Mouse (Mus musculus) liver, embryonic 15.5 days (tissue): ENCODE measurements around the gene Pa2g4. TPM values are rescaled to one million over a fixed set of nuclear protein-coding genes. Genes with fewer than 3 reads are reported as not detected.
"Not testable (repeated sequence)": the region's sequence is repeated elsewhere in the genome, so short reads cannot be mapped to it uniquely, and the experiment has no call there.

Experiments used
- ATAC-seq: fragments of 200-750 bp; cut with Nextera tagmentation; 2 replicates; pipeline ENCODE4 v1.8.0; 2017; ENCODE audit warnings: moderate number of reproducible peaks, mild to moderate bottlenecking, moderate library complexity; ENCODE audit not compliant: insufficient read depth
- H3K27ac ChIP-seq: fragments of 300-500 bp; sonication (generic); replicated peaks from 2 replicates; pipeline ENCODE4 v1.5.1; 2015; ENCODE audit warnings: mild to moderate bottlenecking, inconsistent platforms
- H3K27me3 ChIP-seq: fragments of 300-500 bp; sonication (generic); 2 replicates; pipeline ENCODE4 v1.6.1; 2015; ENCODE audit warnings: mild to moderate bottlenecking, inconsistent platforms
- H3K36me3 ChIP-seq: fragments of 300-500 bp; sonication (generic); replicated peaks from 2 replicates; pipeline ENCODE4 v1.6.1; 2015; ENCODE audit warnings: moderate library complexity, mild to moderate bottlenecking, inconsistent platforms
- H3K4me1 ChIP-seq: fragments of 300-500 bp; sonication (generic); replicated peaks from 2 replicates; pipeline ENCODE4 v1.6.1; 2015; ENCODE audit warnings: inconsistent platforms
- H3K4me2 ChIP-seq: fragments of 300-500 bp; sonication (generic); 2 replicates; pipeline ENCODE4 v1.6.1; 2015; ENCODE audit warnings: moderate library complexity, mild to moderate bottlenecking, inconsistent platforms
- H3K4me3 ChIP-seq: fragments of 300-500 bp; sonication (generic); replicated peaks from 2 replicates; pipeline ENCODE4 v1.5.1; 2015; ENCODE audit warnings: mild to moderate bottlenecking, inconsistent platforms
- H3K9ac ChIP-seq: fragments of 300-500 bp; sonication (generic); 2 replicates; pipeline ENCODE4 v1.6.1; 2015; ENCODE audit warnings: moderate library complexity, mild to moderate bottlenecking, inconsistent platforms
- H3K9me3 ChIP-seq: fragments of 300-500 bp; sonication (generic); replicated peaks from 2 replicates; pipeline ENCODE4 v1.6.1; 2016; ENCODE audit warnings: inconsistent platforms
- WGBS: fragments of 180-500 bp; shearing (Covaris S2); methylation state at CpG from one replicate; pipeline ENCODE4 v1.1.7; 2015; ENCODE audit warnings: mixed read lengths; ENCODE audit not compliant: insufficient replicate concordance; 5-methylcytosine and 5-hydroxymethylcytosine counted together
- polyA plus RNA-seq: library from polyadenylated mRNA; unstranded; fragments of >200 nt; fragmentation: Nextera tagmentation; extraction: Ambion mirVana; gene quantifications from 2 replicates; pipeline ENCODE4 v1.2.1, GENCODE M21; 2015

Gene Pa2g4
- polyA plus RNA-seq, 1 experiment from 2014 or later = 119 TPM

DNA sequence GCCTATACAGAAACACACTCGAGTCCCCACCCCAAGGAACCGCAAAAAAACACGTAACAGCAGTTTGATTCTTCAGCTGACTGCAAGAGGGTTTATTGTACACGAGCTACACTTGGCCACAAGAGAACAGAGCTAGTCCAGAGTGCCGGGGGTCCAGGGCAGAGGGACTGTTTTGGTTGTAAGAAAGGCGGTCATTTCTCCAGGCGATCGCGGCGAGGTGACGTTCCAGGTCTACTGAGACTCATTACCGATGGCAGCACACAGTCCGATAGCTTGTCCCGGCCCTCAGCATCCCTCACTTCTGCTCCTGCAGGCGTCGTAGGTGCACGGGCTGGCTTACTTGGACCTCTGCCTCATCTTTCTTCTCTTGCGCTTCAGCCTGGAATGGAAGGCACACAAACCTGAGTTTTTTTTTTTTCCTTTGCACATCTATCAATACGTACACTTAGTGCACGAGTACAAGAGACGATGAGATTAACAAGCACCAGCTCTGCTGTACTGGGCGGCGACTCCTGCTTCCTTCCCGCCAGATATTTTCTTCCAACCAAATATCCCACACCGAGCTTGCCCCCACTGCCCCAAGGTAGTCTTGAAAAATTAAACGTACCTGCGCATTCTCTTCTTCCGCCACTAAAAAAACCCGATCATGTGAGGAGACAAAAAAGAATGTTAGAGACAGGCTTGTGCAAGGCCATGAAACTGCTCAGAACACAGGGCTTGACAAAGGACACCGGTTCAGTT, 17.6 kb downstream of the Pa2g4 start:
- not testable (repeated sequence) for H3K9me3 ChIP-seq, ATAC-seq, H3K27me3 ChIP-seq
- Histone ChIP-seq H3K4me1 (peaks cover 22% of the 10 kb centered on the region), H3K36me3 (peaks cover 27% of the 10 kb centered on the region), H3K9ac (peak overlapping the region; percentile 68), H3K4me3 (peak overlapping the region; percentile 89), H3K27ac (peak overlapping the region; percentile 94), H3K4me2 (peak overlapping the region; percentile 90)
- WGBS = under 1% methylated on average over 30 of the region's 30 CpGs

DNA sequence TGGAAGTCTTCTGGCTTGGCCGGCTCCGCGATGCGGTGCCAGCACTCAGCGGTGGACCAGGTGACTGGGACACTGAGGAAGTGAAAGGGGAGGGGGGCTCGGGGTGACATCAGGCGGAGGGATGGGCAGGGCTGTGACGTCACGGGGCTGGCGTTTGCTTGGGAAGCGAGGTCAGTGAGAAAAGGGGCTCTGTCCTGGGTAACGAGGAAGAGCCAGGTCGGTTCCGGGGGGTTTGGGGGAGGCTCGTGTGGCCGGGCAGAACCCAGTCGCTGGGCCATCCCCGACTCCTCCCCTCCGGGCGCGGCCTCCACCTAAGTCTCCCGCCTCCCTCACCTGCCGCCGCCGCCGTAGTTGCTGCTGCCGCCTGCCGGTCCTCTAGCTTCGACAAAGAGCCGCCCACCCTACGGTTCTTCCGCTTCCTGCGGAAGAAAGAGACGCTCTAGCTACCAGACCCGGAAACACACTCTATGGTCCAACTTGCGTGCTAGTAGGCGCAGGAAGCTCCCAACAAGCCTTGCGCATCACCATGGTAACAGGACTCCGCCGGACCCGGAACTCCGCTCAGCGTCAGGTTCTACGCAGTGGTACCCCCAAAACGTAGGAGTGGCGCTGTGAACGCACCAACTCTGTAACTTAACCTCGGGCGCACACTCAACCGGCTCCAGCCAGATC, 18.3 kb downstream of the Pa2g4 start, which contains the start of gene Zc3h10:
Gene Zc3h10 (minus strand): TSS at position 414 of the 672 bp plus-strand sequence.
- ATAC-seq = peak; percentile 86
- Histone ChIP-seq H3K9ac (peak within 1 kb of the TSS; percentile 87), H3K36me3 (peaks cover 34% of the 10 kb centered on the region), H3K27me3 (no peaks in the 10 kb centered on the region), H3K27ac (peak within 1 kb of the TSS; percentile 94), H3K9me3 (no peaks in the 10 kb centered on the region), H3K4me2 (peak within 1 kb of the TSS; percentile 90), H3K4me3 (peak within 1 kb of the TSS; percentile 89), H3K4me1 (peaks cover 22% of the 10 kb centered on the region)
- under 1% methylated on average over 50 of the region's 50 CpGs for WGBS

DNA sequence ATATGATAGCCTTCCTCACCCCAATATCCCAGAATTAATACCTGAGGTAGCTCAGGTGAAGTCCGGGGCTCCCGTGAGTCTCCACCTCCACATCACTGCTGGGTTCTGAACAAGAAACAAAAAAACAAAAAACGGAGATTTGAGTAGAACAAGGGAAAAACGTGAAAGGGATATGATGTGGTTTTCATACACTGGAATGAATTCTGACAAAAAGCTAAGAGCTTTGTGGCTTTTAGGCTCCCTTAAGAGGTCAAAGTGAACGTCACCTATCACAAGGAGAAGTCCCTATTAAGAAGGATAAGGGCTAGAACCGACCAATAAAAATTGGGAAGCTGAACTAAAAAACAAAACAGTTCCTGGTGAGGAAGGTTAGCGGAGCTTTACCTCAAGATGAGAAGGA, 19.0 kb downstream of the Pa2g4 start:
- H3K27me3 ChIP-seq = no peaks in the 10 kb centered on the region
- peaks cover 41% of the 10 kb centered on the region for H3K36me3 ChIP-seq
- H3K4me3 ChIP-seq = peak overlapping the region; percentile 89
- ATAC-seq = no peak
- H3K4me1 ChIP-seq = peaks cover 22% of the 10 kb centered on the region
- no peaks in the 10 kb centered on the region for H3K9me3 ChIP-seq
- H3K4me2 ChIP-seq = peak overlapping the region; percentile 90
- H3K9ac ChIP-seq = peak overlapping the region; percentile 87
- peak overlapping the region; percentile 94 for H3K27ac ChIP-seq
- 11% methylated on average over 7 of the region's 7 CpGs for WGBS

DNA sequence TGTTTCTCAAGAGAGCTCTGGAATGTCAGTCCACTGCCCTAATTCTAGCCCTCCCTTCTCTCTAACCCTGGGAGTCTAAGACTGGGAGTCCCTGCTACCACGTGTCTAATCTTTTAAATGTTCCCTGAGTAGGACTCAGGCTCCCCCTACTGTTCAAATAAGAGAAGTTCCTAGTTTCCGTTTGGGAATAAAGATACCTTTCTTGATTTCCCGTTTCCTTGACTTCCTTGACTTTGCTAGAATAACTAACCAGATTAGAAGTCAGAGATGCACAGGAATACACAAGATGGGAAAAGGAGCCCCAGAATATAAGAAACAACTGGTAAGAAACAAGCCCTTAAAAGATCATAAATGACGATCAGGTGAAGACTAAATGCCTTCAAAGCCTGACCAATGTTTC, 19.4 kb downstream of the Pa2g4 start:
- no peak for ATAC-seq
- H3K4me2 ChIP-seq = peak overlapping the region; percentile 90
- H3K27me3 ChIP-seq = no peaks in the 10 kb centered on the region
- H3K4me1 ChIP-seq = peaks cover 22% of the 10 kb centered on the region
- H3K9ac ChIP-seq = peak overlapping the region; percentile 87
- 7% methylated on average over 4 of the region's 4 CpGs for WGBS
- no peaks in the 10 kb centered on the region for H3K9me3 ChIP-seq
- peak overlapping the region; percentile 89 for H3K4me3 ChIP-seq
- peaks cover 41% of the 10 kb centered on the region for H3K36me3 ChIP-seq
- H3K27ac ChIP-seq = peak overlapping the region; percentile 94

DNA sequence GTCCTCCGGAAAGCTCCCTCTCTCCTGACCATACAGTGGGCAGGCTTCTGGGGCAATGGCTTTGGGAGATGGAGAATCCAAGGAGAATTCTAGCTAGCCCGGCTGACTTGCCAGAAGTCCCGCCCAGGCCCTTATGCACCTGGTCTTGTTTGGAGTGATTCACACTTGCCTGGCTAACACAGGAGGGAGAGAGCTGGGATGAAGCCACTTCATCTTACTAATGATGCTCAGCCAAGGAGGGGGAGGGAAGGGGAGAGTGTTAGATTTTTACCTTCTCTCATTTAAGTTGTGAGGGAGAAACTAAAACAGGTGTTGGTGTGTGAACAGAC, 20.3 kb downstream of the Pa2g4 start:
- Histone ChIP-seq H3K9me3 (no peaks in the 10 kb centered on the region), H3K4me2 (no peak overlapping the region), H3K4me1 (peaks cover 22% of the 10 kb centered on the region), H3K27me3 (no peaks in the 10 kb centered on the region), H3K9ac (no peak overlapping the region), H3K36me3 (peaks cover 41% of the 10 kb centered on the region), H3K4me3 (no peak overlapping the region), H3K27ac (no peak overlapping the region)
- no peak for ATAC-seq
- WGBS = 79% methylated on average over 3 of the region's 3 CpGs

DNA sequence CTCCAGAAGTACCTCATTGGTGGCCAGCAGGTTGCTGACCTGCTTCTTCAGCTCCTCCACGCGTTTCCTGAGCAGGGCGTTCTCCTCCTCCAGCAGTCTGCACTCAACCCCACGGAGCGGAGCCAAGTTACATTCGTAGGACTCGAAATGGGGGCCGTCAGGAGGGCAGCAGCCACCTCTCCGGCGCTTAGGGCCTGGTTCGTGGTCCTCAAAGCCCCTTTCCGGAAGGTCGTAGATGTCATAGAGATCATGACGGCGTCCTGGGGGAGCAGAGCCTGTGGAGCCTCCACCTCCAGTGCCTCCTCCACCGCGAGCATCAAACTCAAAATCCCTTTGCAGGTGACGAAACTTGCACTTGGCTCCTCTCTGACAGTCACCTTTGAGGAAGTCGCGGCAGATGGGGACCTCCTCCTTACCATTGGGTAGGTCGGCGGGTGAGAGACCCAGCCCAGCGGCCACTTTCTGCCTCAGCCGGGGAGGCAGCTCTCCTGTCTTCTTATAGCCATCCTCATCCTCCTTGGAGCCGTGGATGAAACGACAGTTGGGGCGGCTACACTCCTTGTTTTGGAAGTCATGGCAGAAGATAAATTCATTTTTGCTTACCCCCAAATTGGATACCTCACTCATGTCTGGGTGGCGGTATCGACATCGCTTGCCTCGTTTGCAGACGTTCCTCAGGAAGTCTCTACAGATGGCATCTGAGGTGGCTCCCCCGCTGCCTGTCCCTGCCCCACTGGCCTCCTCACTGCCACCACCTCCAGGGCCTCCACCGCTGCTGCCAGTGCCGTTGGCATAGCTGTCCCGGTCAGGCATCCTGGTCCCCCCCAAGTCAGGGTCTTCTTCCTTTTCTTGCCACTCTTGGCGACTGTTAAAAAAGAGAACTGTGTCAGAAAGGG, 20.9 kb downstream of the Pa2g4 start:
- Histone ChIP-seq H3K4me3 (no peak overlapping the region), H3K27me3 (no peaks in the 10 kb centered on the region), H3K9me3 (no peaks in the 10 kb centered on the region), H3K4me2 (no peak overlapping the region), H3K27ac (no peak overlapping the region), H3K9ac (no peak overlapping the region), H3K36me3 (peaks cover 41% of the 10 kb centered on the region), H3K4me1 (peaks cover 19% of the 10 kb centered on the region)
- ATAC-seq = no peak
- WGBS = 89% methylated on average over 37 of the region's 37 CpGs

DNA sequence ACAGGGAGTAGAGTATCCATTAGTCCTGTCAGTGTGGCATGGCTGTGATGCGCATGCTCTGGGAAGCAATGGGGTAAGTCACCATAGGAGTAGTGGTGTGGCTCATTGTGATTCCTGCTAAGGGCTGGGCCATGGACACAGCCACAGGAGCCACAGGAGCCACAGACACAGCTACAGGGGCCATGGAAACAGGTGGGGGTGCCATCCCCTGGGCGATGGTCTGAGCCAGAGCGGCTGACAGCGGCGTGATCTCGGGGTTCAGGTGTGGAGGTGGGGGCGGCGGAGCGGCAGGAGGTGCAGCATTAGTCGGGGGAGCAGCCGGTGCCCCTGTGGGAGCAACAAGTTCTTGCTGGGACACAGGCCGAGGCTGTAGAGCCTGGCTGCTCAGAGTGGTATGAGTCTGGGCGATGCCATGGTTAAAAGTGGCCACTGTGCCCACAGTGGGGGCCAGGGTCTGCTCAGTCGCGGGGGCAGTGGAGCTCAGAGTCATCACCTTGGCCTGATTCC, 21.6 kb downstream of the Pa2g4 start:
- no peak for ATAC-seq
- Histone ChIP-seq H3K36me3 (peaks cover 41% of the 10 kb centered on the region), H3K4me2 (no peak overlapping the region), H3K27me3 (no peaks in the 10 kb centered on the region), H3K9me3 (no peaks in the 10 kb centered on the region), H3K27ac (no peak overlapping the region), H3K9ac (no peak overlapping the region), H3K4me1 (peaks cover 14% of the 10 kb centered on the region), H3K4me3 (no peak overlapping the region)
- WGBS = 89% methylated on average over 15 of the region's 15 CpGs

DNA sequence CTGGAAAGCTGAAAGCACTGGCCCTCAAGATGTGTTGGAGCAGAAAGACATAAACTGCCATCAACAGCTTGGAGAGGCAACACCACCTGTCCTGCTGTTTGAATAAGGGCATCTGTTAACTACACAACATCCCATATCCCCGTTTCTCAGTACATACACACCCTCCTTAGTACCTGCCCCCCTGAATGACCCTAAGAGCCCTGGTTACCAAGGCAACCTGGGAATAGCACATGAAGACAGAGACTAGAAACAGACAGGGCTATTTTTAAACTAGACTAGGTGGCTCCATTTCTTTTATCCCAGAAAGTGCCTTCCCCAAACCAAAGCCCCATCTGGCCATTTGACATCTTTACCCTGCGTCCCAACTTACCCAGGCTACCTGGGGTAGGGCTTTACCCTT, 22.7 kb downstream of the Pa2g4 start:
- Histone ChIP-seq H3K4me2 (no peak overlapping the region), H3K9ac (no peak overlapping the region), H3K27ac (no peak overlapping the region), H3K4me3 (no peak overlapping the region), H3K9me3 (no peaks in the 10 kb centered on the region), H3K27me3 (no peaks in the 10 kb centered on the region), H3K4me1 (peaks cover 14% of the 10 kb centered on the region), H3K36me3 (peaks cover 41% of the 10 kb centered on the region)
- ATAC-seq = no peak
- 71% methylated on average over 2 of the region's 2 CpGs for WGBS

DNA sequence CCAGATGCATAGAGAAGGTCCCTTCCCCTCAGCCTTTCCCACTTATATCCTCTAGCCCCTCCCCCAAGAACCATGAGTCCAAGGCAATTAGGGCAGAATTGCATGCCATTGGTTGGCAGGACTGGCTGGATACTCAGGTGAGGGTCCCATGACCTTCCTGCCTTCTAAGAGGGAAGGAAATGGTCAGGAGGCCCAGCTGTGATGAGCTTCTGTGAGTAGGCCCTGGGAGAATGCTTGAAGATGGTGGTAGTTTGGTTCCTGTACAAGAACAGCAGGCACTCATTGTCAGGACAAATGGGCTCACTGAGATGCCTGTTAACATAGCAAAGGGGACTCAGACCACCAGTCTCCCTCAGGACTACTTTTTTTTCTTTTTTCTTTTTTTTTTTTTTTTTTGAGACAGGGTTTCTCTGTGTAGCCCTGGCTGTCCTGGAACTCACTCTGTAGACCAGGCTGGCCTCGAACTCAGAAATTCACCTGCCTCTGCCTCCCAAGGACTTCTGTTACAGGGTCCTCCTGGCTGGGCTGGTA, 27.4 kb downstream of the Pa2g4 start:
- Histone ChIP-seq H3K36me3 (peaks cover 15% of the 10 kb centered on the region), H3K27ac (no peak overlapping the region), H3K9me3 (no peaks in the 10 kb centered on the region), H3K9ac (no peak overlapping the region), H3K4me1 (peaks cover 18% of the 10 kb centered on the region), H3K4me2 (no peak overlapping the region), H3K27me3 (no peaks in the 10 kb centered on the region), H3K4me3 (no peak overlapping the region)
- ATAC-seq = no peak
- WGBS = 76% methylated on average over 1 of the region's 1 CpGs

DNA sequence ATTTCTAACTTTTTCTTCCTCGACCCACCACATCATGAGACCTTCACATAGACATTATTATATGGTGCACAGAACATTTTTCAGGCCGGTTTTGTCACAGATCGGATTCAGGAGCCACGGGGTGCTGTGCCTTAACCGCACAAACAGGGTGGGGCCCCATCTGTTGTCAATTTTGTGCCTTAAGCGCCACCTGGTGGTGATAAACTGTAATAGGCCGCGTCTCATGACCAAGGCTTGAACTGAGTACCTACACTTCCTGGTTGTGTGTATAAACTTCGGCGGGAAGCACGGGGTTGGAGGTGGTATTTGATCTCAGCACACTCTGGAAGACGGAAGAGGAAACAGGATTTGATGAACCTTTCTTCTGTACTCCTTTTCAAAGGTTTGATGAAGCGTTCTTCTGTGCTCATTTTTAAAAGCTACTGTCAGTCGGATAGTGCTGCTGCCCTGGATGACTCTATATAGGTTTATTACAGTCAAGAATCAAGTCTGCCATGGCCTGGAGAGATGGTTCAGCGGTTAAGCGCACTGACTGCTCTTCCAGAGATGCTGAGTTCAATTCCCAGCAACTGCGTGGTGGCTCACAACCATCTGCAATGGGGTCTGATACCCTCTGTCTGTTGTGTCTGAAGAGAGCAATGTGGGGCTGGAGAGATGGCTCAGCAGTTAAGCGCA, 29.4 kb downstream of the Pa2g4 start:
- WGBS = 13% methylated on average over 18 of the region's 18 CpGs
- H3K4me3 ChIP-seq = peak overlapping the region; percentile 32
- no peaks in the 10 kb centered on the region for H3K27me3 ChIP-seq
- H3K4me2 ChIP-seq = peak overlapping the region; percentile 66
- H3K9me3 ChIP-seq = no peaks in the 10 kb centered on the region
- H3K4me1 ChIP-seq = peaks cover 18% of the 10 kb centered on the region
- H3K9ac ChIP-seq = peak overlapping the region; percentile 23; the same call in 1 of the 2 replicates
- peak; percentile 96 for ATAC-seq
- H3K27ac ChIP-seq = peak overlapping the region; percentile 76
- no peaks in the 10 kb centered on the region for H3K36me3 ChIP-seq
